Mouse (Mus musculus) thymus, adult 18-20 months (tissue): Measurements from ENCODE around the gene Pnrc2.

ENCODE experiments used
- DNase-seq, 2 experiments: peaks; one replicate each; pipeline ENCODE4 v3.0.0; 2022; ENCODE audit warnings: mixed read lengths in 2 of 2

The Pnrc2 gene

DNA sequence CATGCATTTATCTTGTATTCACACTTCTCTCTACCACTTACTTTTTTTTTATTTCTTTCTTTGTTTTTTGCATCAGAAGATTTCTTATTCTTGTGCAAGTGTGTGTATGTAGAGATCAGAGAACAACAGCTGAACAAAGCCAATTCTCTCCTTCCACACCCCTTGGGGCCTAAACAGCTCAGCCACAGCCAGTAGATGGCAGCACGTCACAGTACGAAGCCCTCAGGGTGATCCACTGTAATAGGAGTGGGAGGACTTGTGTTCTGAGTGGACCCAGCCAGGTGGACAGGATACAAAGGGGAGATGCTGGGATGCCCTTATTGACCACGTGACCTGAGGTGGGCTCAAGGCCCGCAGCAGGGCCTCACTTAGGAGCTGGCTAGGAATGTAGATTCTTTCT, 16.2 kb upstream of the Pnrc2 start:
- DNase-seq = peak; percentile 54 to 71

DNA sequence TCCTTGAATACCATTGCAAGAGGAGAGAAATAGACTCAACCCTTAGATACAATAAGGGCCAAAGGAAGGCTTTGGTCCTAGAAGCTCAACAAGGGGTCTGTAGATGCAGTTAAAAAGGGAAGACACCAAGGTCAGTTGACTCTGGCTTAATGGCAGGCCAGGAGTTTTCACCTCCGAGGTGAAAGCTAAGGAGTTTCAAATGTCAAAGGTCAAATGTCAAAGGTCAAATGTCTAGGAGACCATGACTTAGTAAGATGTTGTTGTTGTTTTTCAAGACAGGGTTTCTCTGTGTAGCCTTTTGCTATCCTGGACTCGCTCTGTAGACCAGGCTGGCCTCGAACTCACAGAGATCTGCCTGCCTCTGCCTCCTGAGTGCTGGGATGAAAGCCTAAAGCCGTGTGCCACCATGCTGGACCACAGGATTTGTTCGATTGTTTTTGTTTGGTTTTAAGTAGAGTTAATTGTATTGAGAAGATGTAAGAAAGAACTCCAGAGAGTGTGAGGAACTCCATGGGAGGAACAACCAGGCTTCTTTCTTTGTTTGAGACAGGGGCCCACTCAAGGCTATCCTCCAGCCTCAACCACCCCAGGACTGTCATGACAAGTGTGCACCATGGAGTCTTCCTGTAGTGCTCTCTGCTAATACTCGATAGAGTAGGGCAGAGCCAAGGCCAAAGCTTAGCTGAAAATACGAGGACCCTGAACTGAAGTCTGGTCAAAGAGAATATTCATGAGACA, 15.7 kb upstream of the Pnrc2 start:
- DNase-seq = no peak

GRCm38 (mm10) chr4:135888448-135889057, 14.9 kb upstream of the Pnrc2 start:
- DNase-seq = peak in 1 of 2 experiments; percentile 3

- DNase-seq = no peak
Observed at GRCm38 (mm10) chr4:135886184-135886583, 12.5 kb upstream of the Pnrc2 start.

GRCm38 (mm10) chr4:135885676-135886075, 12.0 kb upstream of the Pnrc2 start:
- DNase-seq = no peak

DNA sequence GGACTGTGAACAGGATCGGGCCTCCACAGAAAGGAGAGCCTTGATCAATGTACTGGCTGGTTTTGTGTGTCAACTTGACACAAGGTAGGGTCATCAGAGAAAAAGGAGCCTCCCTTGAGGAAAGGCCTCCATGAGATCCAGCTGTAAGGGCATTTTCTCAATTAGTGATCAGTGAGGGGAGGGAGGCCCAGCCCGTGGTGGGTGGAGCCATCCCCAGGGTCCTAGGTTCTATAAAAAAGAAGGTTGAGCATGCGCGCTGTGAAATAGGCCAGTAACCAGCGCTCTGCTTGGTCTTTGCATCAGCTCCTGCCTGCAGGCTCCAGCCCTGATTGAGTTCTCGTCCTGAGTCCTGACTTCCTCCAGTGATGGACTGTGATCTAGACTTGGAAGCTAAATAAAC, 10.9 kb upstream of the Pnrc2 start:
- no peak for DNase-seq

GRCm38 (mm10) chr4:135883881-135884516, 10.3 kb upstream of the Pnrc2 start:
- DNase-seq = no peak

- DNase-seq = no peak
Observed at GRCm38 (mm10) chr4:135883401-135883851, 9.8 kb upstream of the Pnrc2 start.

DNA sequence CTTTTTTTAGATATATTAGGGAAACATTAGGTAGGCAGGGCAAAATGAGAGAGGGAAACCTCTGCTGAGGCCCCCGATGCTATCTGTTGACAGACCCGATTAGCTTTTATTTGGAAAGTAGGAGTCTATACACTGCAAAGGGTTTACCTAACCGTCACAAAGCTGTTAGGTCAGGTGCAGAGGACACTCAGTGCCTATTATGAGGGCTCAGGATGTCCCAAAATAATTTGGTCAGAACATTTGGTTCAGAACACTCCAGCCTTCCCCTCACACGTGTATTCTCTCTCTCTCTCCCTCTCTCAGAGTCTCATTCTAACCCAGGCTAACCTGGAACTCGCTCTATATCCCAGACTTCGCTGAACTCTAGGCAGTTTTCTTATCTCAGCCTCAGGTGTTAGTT, 8.4 kb upstream of the Pnrc2 start:
- no peak for DNase-seq

GRCm38 (mm10) chr4:135880576-135880975, 6.9 kb upstream of the Pnrc2 start:
- DNase-seq = no peak

DNA sequence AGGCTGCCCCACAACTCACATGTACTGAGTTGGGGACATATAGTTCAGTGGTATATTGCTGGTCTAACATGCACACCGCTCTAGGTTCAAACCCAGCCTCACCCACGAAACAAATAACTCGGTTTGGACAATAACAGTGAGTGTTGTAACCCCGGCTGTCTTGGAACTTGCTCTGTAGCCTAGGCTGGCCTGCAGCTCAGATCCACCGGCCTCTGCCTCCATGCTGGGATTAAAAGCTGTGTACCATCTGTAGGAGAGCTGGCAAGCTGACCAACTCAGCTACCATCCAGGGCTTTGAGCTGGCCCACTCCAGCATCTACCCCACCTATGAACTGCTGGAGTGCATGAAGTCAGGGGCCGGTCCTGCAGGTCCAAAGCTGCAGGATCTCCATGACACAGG, 6.4 kb upstream of the Pnrc2 start:
- no peak for DNase-seq

DNA sequence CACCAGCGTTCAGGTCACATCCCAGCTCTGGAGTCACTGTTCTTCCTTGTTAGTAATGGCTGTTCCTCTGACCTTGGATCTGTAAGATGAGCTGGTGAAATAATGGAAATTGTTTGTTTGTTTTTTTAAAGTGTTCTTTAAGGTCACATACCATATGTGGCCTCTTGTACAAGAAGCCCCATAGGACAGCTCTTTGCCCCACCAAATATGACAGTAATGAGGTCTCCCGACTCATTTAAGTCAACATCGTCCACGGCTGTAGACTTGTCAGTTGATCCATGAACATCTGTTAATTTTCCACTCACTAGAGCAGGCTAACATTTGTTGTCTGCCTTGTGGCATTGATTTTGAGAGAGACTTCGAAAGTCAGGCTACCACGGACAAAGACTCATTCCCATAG, 5.4 kb upstream of the Pnrc2 start:
- DNase-seq = no peak

GRCm38 (mm10) chr4:135877742-135878141, 4.1 kb upstream of the Pnrc2 start:
- no peak for DNase-seq

- peak; percentile 68 to 87 for DNase-seq
Observed at GRCm38 (mm10) chr4:135876583-135877020, 3.0 kb upstream of the Pnrc2 start.

DNA sequence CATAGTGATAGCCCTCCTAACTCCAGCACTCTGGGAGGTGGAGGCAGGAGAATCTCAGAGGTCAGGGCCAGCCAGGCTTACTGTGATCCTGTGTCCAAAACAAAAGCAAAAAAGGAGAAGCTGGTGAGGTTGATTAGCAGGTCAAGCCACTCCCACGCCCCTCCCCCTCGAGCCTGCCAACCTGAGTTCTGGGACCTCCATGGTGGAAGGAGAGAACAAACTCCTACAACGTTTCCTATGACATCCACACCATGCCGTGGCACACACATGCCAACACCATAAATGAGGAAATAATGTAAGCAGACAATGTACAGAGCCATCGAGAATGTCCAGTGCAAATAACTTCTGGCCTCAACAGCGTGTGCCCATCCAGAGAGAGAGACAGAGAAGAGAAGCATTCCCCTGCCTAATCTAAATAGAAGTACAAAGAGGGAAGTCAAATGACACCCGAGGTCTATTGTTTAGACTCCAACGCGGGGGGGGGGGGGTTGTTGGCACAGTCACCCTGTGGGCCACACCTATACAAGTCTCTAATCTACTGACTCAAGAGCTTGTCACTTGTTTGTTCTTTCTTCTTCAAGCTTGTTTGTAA, 2.4 kb upstream of the Pnrc2 start:
- DNase-seq = peak in 1 of 2 experiments; percentile 59

- no peak for DNase-seq
Observed at GRCm38 (mm10) chr4:135875546-135875945, 1.9 kb upstream of the Pnrc2 start.

- DNase-seq = no peak
Observed at GRCm38 (mm10) chr4:135874564-135875535, 1.2 kb upstream of the Pnrc2 start.

- DNase-seq = no peak
Observed at GRCm38 (mm10) chr4:135872589-135873391, 860 bp downstream of the Pnrc2 start.

DNA sequence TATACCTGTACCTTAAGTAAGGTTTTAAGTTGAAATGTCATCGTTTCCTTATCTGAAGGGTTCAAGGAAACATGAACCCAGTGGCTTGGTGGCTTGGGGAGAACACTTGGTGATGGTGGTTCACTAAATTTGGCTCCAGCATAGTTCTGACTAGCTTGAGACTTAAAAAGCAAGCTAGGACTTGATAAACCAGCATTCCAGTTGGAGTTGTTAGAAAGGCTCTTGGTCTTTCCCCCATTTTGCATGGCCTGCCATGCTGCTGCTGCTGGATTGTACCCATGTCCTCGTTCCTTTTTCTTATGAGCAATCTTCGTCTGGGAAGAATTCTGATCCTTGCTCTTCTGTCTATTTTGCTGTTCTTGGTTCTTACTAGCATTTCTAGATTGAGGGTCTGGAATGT, 1.6 kb downstream of the Pnrc2 start:
- DNase-seq = no peak

- DNase-seq = no peak
Observed at GRCm38 (mm10) chr4:135870227-135871023, 3.2 kb downstream of the Pnrc2 start.

GRCm38 (mm10) chr4:135868996-135869395, 4.7 kb downstream of the Pnrc2 start:
- no peak for DNase-seq
